Mouse (Mus musculus) left cerebral cortex, postnatal 14 days (tissue): ENCODE data around the gene Ptprm. TPM values are rescaled to one million over a fixed set of nuclear protein-coding genes. Genes with fewer than 3 reads are reported as not detected.
A peak's percentile ranks its signal among the peaks of the same experiment; 100 is the strongest.
"Not testable (repeated sequence)": the region's sequence is repeated elsewhere in the genome, so short reads cannot be mapped to it uniquely, and the experiment has no call there.

Experiments used
- DNase-seq, 2 experiments: peaks; one replicate each; pipeline ENCODE4 v3.0.0; 2021 to 2022; ENCODE audit warnings: low spot score in 2 of 2, mixed read lengths in 1 of 2
- intact Hi-C: fragments of 180-260 bp; cut with DNase I; formaldehyde crosslinking; loops from one replicate; pipeline ENCODE4 v1.15.1; 2025
- total RNA-seq, 2 experiments: library from RNA; stranded (reverse); gene quantifications; 2 replicates each; pipeline ENCODE4 v1.2.3; 2021

The Ptprm gene
- total RNA-seq, 2 experiments from 2014 or later = 36.2 to 41.9 TPM

GRCm38 (mm10) chr17:66864441-66864840 is 489.8 kb downstream of the Ptprm start:
- no peak for DNase-seq
- intact Hi-C loops = no loop called here

GRCm38 (mm10) chr17:66861557-66861956 is 492.7 kb downstream of the Ptprm start:
- no peak for DNase-seq
- intact Hi-C loops = no loop called here

- DNase-seq = no peak
- intact Hi-C loops = no loop called here
Observed at GRCm38 (mm10) chr17:66858757-66859156, 495.5 kb downstream of the Ptprm start.

- intact Hi-C loops = no loop called here
- DNase-seq = no peak
Observed at GRCm38 (mm10) chr17:66852496-66852895, 501.8 kb downstream of the Ptprm start.

- intact Hi-C loops, DNase-seq: not testable (repeated sequence)
Observed at GRCm38 (mm10) chr17:66847011-66847410, 507.2 kb downstream of the Ptprm start.

- no peak for DNase-seq
- intact Hi-C loops = no loop called here
Observed at GRCm38 (mm10) chr17:66822347-66822746, 531.9 kb downstream of the Ptprm start.

- DNase-seq = no peak
- intact Hi-C loops = no loop called here
Observed at GRCm38 (mm10) chr17:66817380-66817779, 536.9 kb downstream of the Ptprm start.

- DNase-seq = peak in 1 of 2 experiments; percentile 19
- intact Hi-C loops = no loop called here
Observed at GRCm38 (mm10) chr17:66815921-66816320, 538.3 kb downstream of the Ptprm start.

- no peak for DNase-seq
- intact Hi-C loops = no loop called here
Observed at GRCm38 (mm10) chr17:66813786-66814185, 540.5 kb downstream of the Ptprm start.

- intact Hi-C loops = no loop called here
Observed at GRCm38 (mm10) chr17:66813346-66813745, 540.9 kb downstream of the Ptprm start.

GRCm38 (mm10) chr17:66809786-66810185 is 544.5 kb downstream of the Ptprm start:
- intact Hi-C loops = no loop called here
- no peak for DNase-seq

More at GRCm38 (mm10) chr17:66813346-66813745, 540.9 kb downstream of the Ptprm start:
- no peak for DNase-seq

GRCm38 (mm10) chr17:66808186-66808585 is 546.1 kb downstream of the Ptprm start:
- no peak for DNase-seq

GRCm38 (mm10) chr17:66801831-66802687 is 552.2 kb downstream of the Ptprm start:
- intact Hi-C loops = no loop called here
- no peak for DNase-seq

More at GRCm38 (mm10) chr17:66808186-66808585, 546.1 kb downstream of the Ptprm start:
- intact Hi-C loops = no loop called here

GRCm38 (mm10) chr17:66800231-66800630 is 554.0 kb downstream of the Ptprm start:
- intact Hi-C loops = no loop called here
- DNase-seq = no peak

- intact Hi-C loops = no loop called here
- DNase-seq = no peak
Observed at GRCm38 (mm10) chr17:66786166-66786565, 568.1 kb downstream of the Ptprm start.

- no peak for DNase-seq
- intact Hi-C loops = no loop called here
Observed at GRCm38 (mm10) chr17:66785586-66785985, 568.7 kb downstream of the Ptprm start.

GRCm38 (mm10) chr17:66783601-66784000 is 570.7 kb downstream of the Ptprm start:
- DNase-seq = no peak
- intact Hi-C loops = no loop called here

- no peak for DNase-seq
- intact Hi-C loops = no loop called here
Observed at GRCm38 (mm10) chr17:66783075-66783492, 571.2 kb downstream of the Ptprm start.

GRCm38 (mm10) chr17:66781910-66782309 is 572.3 kb downstream of the Ptprm start:
- peak; percentile 26 to 64 for DNase-seq

GRCm38 (mm10) chr17:66779026-66779425 is 575.2 kb downstream of the Ptprm start:
- intact Hi-C loops = no loop called here
- no peak for DNase-seq

More at GRCm38 (mm10) chr17:66781910-66782309, 572.3 kb downstream of the Ptprm start:
- intact Hi-C loops = no loop called here
